Mouse (Mus musculus) G1E (cell line): Measurements from ENCODE around the gene Zscan10.

Experiments used
- CTCF ChIP-seq: IDR thresholded peaks from 2 replicates; pipeline ENCODE4 v1.5.1; 2012; ENCODE audit warnings: low read depth, low read length, inconsistent platforms, mixed read lengths
- GATA1 ChIP-seq: IDR thresholded peaks from 2 replicates; pipeline ENCODE4 v1.6.1; 2012; ENCODE audit warnings: borderline replicate concordance, low read length, inconsistent platforms, mixed read lengths
- GATA2 ChIP-seq: IDR thresholded peaks from 2 replicates; pipeline ENCODE4 v1.6.1; 2012; ENCODE audit warnings: low read depth, low read length, inconsistent platforms, borderline replicate concordance
- POLR2AphosphoS5 ChIP-seq: IDR thresholded peaks from 2 replicates; pipeline ENCODE4 v1.6.1; 2012; ENCODE audit warnings: low read depth, low read length, inconsistent platforms; ENCODE audit not compliant: insufficient replicate concordance
- TAL1 ChIP-seq: conservative IDR thresholded peaks from 2 replicates; pipeline ENCODE4 v1.6.1; 2012; ENCODE audit warnings: low read depth, low read length, inconsistent platforms, mixed read lengths

DNA sequence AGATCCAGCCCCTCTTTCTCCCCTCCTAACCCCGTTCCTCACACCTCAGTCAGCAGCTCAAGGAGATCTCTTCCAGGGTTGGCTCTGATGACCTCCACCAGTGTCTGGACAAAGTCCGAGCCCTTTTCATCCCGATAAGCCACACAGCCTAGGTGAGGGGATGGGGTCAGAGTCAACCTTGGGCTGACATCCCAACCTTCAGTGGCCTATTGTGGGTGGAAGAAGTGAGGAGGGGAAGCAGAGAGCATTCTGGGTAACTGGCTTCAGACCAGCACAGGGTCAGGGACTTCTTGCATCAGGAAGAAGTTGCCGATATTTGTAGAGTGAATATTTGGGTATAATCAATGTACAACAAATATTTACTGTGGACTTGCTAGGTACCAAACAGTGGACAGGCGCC, 48.7 kb upstream of the Zscan10 start:
- no peak for TF ChIP-seq CTCF
- TF ChIP-seq GATA1, result no peak
- no peak for TF ChIP-seq TAL1
- no peak for TF ChIP-seq POLR2AphosphoS5
- TF ChIP-seq GATA2, result no peak
